Mouse (Mus musculus) liver, adult 2 months (tissue): ENCODE data around the gene Mfsd4b2. TPM values are rescaled to one million over a fixed set of nuclear protein-coding genes. Genes with fewer than 3 reads are reported as not detected.

ENCODE experiments used
- DNase-seq: peaks from one replicate; pipeline ENCODE4 v3.0.0-alpha.2; 2011; ENCODE audit warnings: low read depth, low spot score; ENCODE audit errors: extremely low read depth
- H3K27ac ChIP-seq: fragments of 200-500 bp; replicated peaks from 2 replicates; pipeline ENCODE4 v1.5.1; 2012; ENCODE audit warnings: low read depth, mild to moderate bottlenecking, control low read depth, inconsistent platforms, low read length; ENCODE audit not compliant: insufficient read depth
- H3K27me3 ChIP-seq: fragments of 200-500 bp; 2 replicates; pipeline ENCODE4 v1.6.1; 2012; ENCODE audit warnings: mild to moderate bottlenecking, moderate library complexity, low read length, inconsistent platforms; ENCODE audit not compliant: control insufficient read depth, insufficient read depth
- H3K36me3 ChIP-seq: fragments of 200-500 bp; 2 replicates; pipeline ENCODE4 v1.6.1; 2012; ENCODE audit warnings: low read length, inconsistent platforms; ENCODE audit not compliant: control insufficient read depth, insufficient read depth
- H3K4me1 ChIP-seq: fragments of 200-500 bp; 2 replicates; pipeline ENCODE4 v1.6.1; 2011; ENCODE audit warnings: low read length; ENCODE audit not compliant: control insufficient read depth, insufficient read depth
- H3K4me3 ChIP-seq: fragments of 200-500 bp; 2 replicates; pipeline ENCODE4 v1.5.1; 2011; ENCODE audit warnings: low read depth, mild to moderate bottlenecking, control low read depth, low read length, moderate library complexity; ENCODE audit not compliant: insufficient read depth
- H3K79me2 ChIP-seq: fragments of 200-500 bp; 2 replicates; pipeline ENCODE4 v1.6.1; 2012; ENCODE audit warnings: inconsistent platforms, mild to moderate bottlenecking, low read length, moderate library complexity; ENCODE audit not compliant: control insufficient read depth, insufficient read depth
- H3K9ac ChIP-seq: fragments of 200-500 bp; 2 replicates; pipeline ENCODE4 v1.6.1; 2012; ENCODE audit warnings: low read depth, mild to moderate bottlenecking, control low read depth, inconsistent platforms, low read length
- CTCF ChIP-seq: fragments of 200-500 bp; IDR thresholded peaks from 2 replicates; pipeline ENCODE4 v1.5.1; 2011; ENCODE audit warnings: low read depth, low read length, control low read depth
- POLR2A ChIP-seq: fragments of 200-500 bp; IDR thresholded peaks from 2 replicates; pipeline ENCODE4 v1.6.1; 2011; ENCODE audit warnings: low read length, control low read depth; ENCODE audit not compliant: insufficient read depth; ENCODE audit errors: extremely low read depth
- WGBS: fragments of 180-500 bp; shearing (Covaris S2); methylation state at CpG from one replicate; pipeline ENCODE4 v1.1.7; 2018; 5-methylcytosine and 5-hydroxymethylcytosine counted together
- polyA plus RNA-seq: library from polyadenylated mRNA; depleted of rRNA; stranded (reverse); fragments of >200 nt; gene quantifications from 2 replicates; pipeline ENCODE4 v1.2.3, GENCODE M21; 2012; rRNA removed
- total RNA-seq: library from RNA; depleted of rRNA; stranded (reverse); fragments of >200 nt; gene quantifications from 2 replicates; pipeline ENCODE4 v1.2.3, GENCODE M21; 2014; rRNA removed

The Mfsd4b2 gene
- total and polyA plus RNA-seq, 2 experiments = not detected

GRCm38 (mm10) chr10:39898874-39899371, 27.8 kb downstream of the Mfsd4b2 start, which contains the start of gene Mfsd4b4:
Gene Mfsd4b4 (minus strand): TSS chr10:39899238.
- H3K4me3 ChIP-seq = peak within 1 kb of the TSS; percentile 83
- DNase-seq = peak; percentile 89
- TF ChIP-seq CTCF (no peak), POLR2A (0 out of 2 replicates have a peak, but pooled peaks have one; percentile 40)
- no peaks in the 10 kb centered on the region for H3K36me3 ChIP-seq
- H3K4me1 ChIP-seq = peaks cover 2% of the 10 kb centered on the region; the same call in 1 of the 2 replicates
- H3K79me2 ChIP-seq = no peaks in the 10 kb centered on the region
- peak within 1 kb of the TSS; percentile 69 for H3K27ac ChIP-seq
- peak within 1 kb of the TSS; percentile 85 for H3K9ac ChIP-seq
- under 1% methylated on average over 41 of the region's 41 CpGs for WGBS
- H3K27me3 ChIP-seq = no peaks in the 10 kb centered on the region

- H3K79me2 ChIP-seq = no peaks in the 10 kb centered on the region
- H3K27ac ChIP-seq = no peak overlapping the region
- H3K4me3 ChIP-seq = no peak overlapping the region
- 75% methylated on average over 5 of the region's 5 CpGs for WGBS
- TF ChIP-seq CTCF (peak; percentile 12; the same call in 1 of the 2 replicates), POLR2A (no peak)
- H3K4me1 ChIP-seq = peaks cover 2% of the 10 kb centered on the region; the same call in 1 of the 2 replicates
- peak; percentile 31 for DNase-seq
- no peaks in the 10 kb centered on the region for H3K27me3 ChIP-seq
- H3K36me3 ChIP-seq = 0 out of 2 replicates have a peak, but pooled peaks cover 1% of the 10 kb centered on the region
- no peak overlapping the region for H3K9ac ChIP-seq
These were observed 30.2 kb downstream of the Mfsd4b2 start for GRCm38 (mm10) chr10:39896503-39896902.

GRCm38 (mm10) chr10:39893702-39894697, 32.7 kb downstream of the Mfsd4b2 start:
- Histone ChIP-seq H3K79me2 (no peaks in the 10 kb centered on the region), H3K27ac (no peak overlapping the region), H3K27me3 (no peaks in the 10 kb centered on the region), H3K9ac (no peak overlapping the region), H3K36me3 (peaks cover 3% of the 10 kb centered on the region; the same call in 1 of the 2 replicates), H3K4me1 (peaks cover 2% of the 10 kb centered on the region; the same call in 1 of the 2 replicates), H3K4me3 (no peak overlapping the region)
- DNase-seq = no peak
- WGBS = 59% methylated on average over 11 of the region's 11 CpGs
- no peak for TF ChIP-seq POLR2A
- no peak for TF ChIP-seq CTCF

- H3K36me3 ChIP-seq = peaks cover 3% of the 10 kb centered on the region; the same call in 1 of the 2 replicates
- no peak for TF ChIP-seq POLR2A
- peak; percentile 37 for DNase-seq
- no peak overlapping the region for H3K4me3 ChIP-seq
- H3K9ac ChIP-seq = no peak overlapping the region
- 22% methylated on average over 3 of the region's 3 CpGs for WGBS
- no peaks in the 10 kb centered on the region for H3K27me3 ChIP-seq
- no peaks in the 10 kb centered on the region for H3K4me1 ChIP-seq
- no peak overlapping the region for H3K27ac ChIP-seq
- no peaks in the 10 kb centered on the region for H3K79me2 ChIP-seq
These were observed 38.1 kb downstream of the Mfsd4b2 start for GRCm38 (mm10) chr10:39888621-39889020.

Other genes with a start within 250 kb of the Mfsd4b2 start
- gene Rev3l, start 194.8 kb downstream of the Mfsd4b2 start, total RNA-seq = 11.1 and 17.0 TPM in 2 replicates
- 4.7 and 5.0 TPM in 2 replicates for gene Rev3l, start 194.8 kb downstream of the Mfsd4b2 start, polyA plus RNA-seq
- 3.0 and 3.3 TPM in 2 replicates for gene Mfsd4b4, start 27.7 kb downstream of the Mfsd4b2 start, total RNA-seq
- gene Mfsd4b4, start 27.7 kb downstream of the Mfsd4b2 start, polyA plus RNA-seq = 1.3 and 1.7 TPM in 2 replicates
- gene Mfsd4b3, start 33.2 kb upstream of the Mfsd4b2 start, total RNA-seq = 21.8 and 25.0 TPM in 2 replicates
- gene Mfsd4b3, start 33.2 kb upstream of the Mfsd4b2 start, polyA plus RNA-seq = 14.2 and 17.2 TPM in 2 replicates
- gene Mfsd4b5, start 59.7 kb upstream of the Mfsd4b2 start, total RNA-seq = 1.0 and 1.1 TPM in 2 replicates
- 0.62 and 0.92 TPM in 2 replicates for gene Mfsd4b5, start 59.7 kb upstream of the Mfsd4b2 start, polyA plus RNA-seq
- gene Mfsd4b1, start 98.3 kb upstream of the Mfsd4b2 start, total RNA-seq = 47.8 and 48.0 TPM in 2 replicates
- gene Mfsd4b1, start 98.3 kb upstream of the Mfsd4b2 start, polyA plus RNA-seq = 28.7 and 30.2 TPM in 2 replicates
- gene Slc16a10, start 215.3 kb upstream of the Mfsd4b2 start, total RNA-seq = 72.2 and 76.0 TPM in 2 replicates
- gene Slc16a10, start 215.3 kb upstream of the Mfsd4b2 start, polyA plus RNA-seq = 55.4 and 61.4 TPM in 2 replicates